7 mouse cellular contexts compared by ENCODE assay signal in genomic region chr15:97992027-97992711, GRCm38 (mm10). TPM values are rescaled to one million over a fixed set of nuclear protein-coding genes. Genes with fewer than 3 reads are reported as not detected.
A peak's percentile ranks its signal among the peaks of the same experiment; 100 is the strongest.
DNase-seq lines count a peak whose midpoint lies in the region; ATAC-seq lines count a peak whose summit lies in the region.

No protein-coding gene starts in this region.

- no peak overlapping the region for H3K4me2 ChIP-seq in lung, embryonic 15.5 days
- H3K4me2 ChIP-seq in embryonic facial prominence, embryonic 13.5 days: peak overlapping the region; percentile 61
- H3K4me2 ChIP-seq in limb, embryonic 11.5 days (ENCODE audit: low read depth, severe bottlenecking): no peak overlapping the region; the same call in 1 of the 2 replicates
- H3K4me2 ChIP-seq in stomach, embryonic 14.5 days (replicated peaks; ENCODE audit: low read depth, low read length): peak overlapping the region; percentile 48; the same call in 1 of the 2 replicates

- no peak overlapping the region for H3K4me3 ChIP-seq in lung, embryonic 15.5 days
- no peak overlapping the region for H3K4me3 ChIP-seq in embryonic facial prominence, embryonic 13.5 days
- no peak overlapping the region for H3K4me3 ChIP-seq in limb, embryonic 11.5 days (ENCODE audit: low read depth, low read length)
- H3K4me3 ChIP-seq in stomach, embryonic 14.5 days (ENCODE audit: low read depth, low read length): no peak overlapping the region

- ATAC-seq in lung, embryonic 15.5 days (ENCODE audit: borderline replicate concordance, extremely low read depth, low FRiP score, low TSS enrichment): no peak
- peak; percentile 5; the same call in 1 of the 2 replicates for ATAC-seq in embryonic facial prominence, embryonic 13.5 days (ENCODE audit: insufficient number of reproducible peaks, insufficient read depth, low FRiP score, low TSS enrichment, low read depth)
- no peak for ATAC-seq in limb, embryonic 11.5 days (ENCODE audit: insufficient number of reproducible peaks, low FRiP score, low TSS enrichment, low read depth)
- ATAC-seq in stomach, embryonic 14.5 days (ENCODE audit: insufficient number of reproducible peaks, insufficient read depth, low FRiP score, low read depth): 0 out of 2 replicates have a peak, but pooled peaks have one; percentile 0

- 0 out of 2 replicates have a peak, but pooled peaks cover 9% of the 10 kb centered on the region for H3K27me3 ChIP-seq in lung, embryonic 15.5 days
- no peaks in the 10 kb centered on the region for H3K27me3 ChIP-seq in embryonic facial prominence, embryonic 13.5 days
- H3K27me3 ChIP-seq in limb, embryonic 11.5 days (ENCODE audit: control insufficient read depth, insufficient read depth, low read length): no peaks in the 10 kb centered on the region
- no peaks in the 10 kb centered on the region for H3K27me3 ChIP-seq in stomach, embryonic 14.5 days (ENCODE audit: control insufficient read depth, insufficient read depth, low read length)

- peaks cover 39% of the 10 kb centered on the region for H3K4me1 ChIP-seq in lung, embryonic 15.5 days
- peaks cover 48% of the 10 kb centered on the region for H3K4me1 ChIP-seq in embryonic facial prominence, embryonic 13.5 days
- H3K4me1 ChIP-seq in limb, embryonic 11.5 days (ENCODE audit: control insufficient read depth, insufficient read depth, low read length): peaks cover 42% of the 10 kb centered on the region
- H3K4me1 ChIP-seq in stomach, embryonic 14.5 days (ENCODE audit: control insufficient read depth, insufficient read depth, low read length): peaks cover 15% of the 10 kb centered on the region

- no peak for DNase-seq in lung, postnatal 14 days
- no peak for DNase-seq in limb, embryonic 11.5 days (ENCODE audit: low spot score)
- DNase-seq in right cerebral cortex, postnatal 10 days (ENCODE audit: low spot score in 2 of 2): no peak
- DNase-seq in urinary bladder, postnatal 10 days (ENCODE audit: low spot score): no peak

- H3K9me3 ChIP-seq in lung, embryonic 15.5 days: no peaks in the 10 kb centered on the region
- H3K9me3 ChIP-seq in embryonic facial prominence, embryonic 13.5 days: no peaks in the 10 kb centered on the region
- H3K9me3 ChIP-seq in limb, embryonic 11.5 days (ENCODE audit: control insufficient read depth, low read length): no peaks in the 10 kb centered on the region
- H3K9me3 ChIP-seq in stomach, embryonic 14.5 days (ENCODE audit: control insufficient read depth, low read depth, low read length): no peaks in the 10 kb centered on the region

- H3K9ac ChIP-seq in lung, embryonic 15.5 days: peak overlapping the region; percentile 21; the same call in 1 of the 2 replicates
- H3K9ac ChIP-seq in embryonic facial prominence, embryonic 13.5 days: peak overlapping the region; percentile 65
- H3K9ac ChIP-seq in limb, embryonic 11.5 days (ENCODE audit: low read length): peak overlapping the region; percentile 57
- no peak overlapping the region; the same call in 1 of the 2 replicates for H3K9ac ChIP-seq in stomach, embryonic 14.5 days (replicated peaks; ENCODE audit: low read depth, low read length)

- no peaks in the 10 kb centered on the region for H3K36me3 ChIP-seq in lung, embryonic 15.5 days
- H3K36me3 ChIP-seq in embryonic facial prominence, embryonic 13.5 days: peaks cover 62% of the 10 kb centered on the region
- H3K36me3 ChIP-seq in limb, embryonic 11.5 days (ENCODE audit: control insufficient read depth, insufficient read depth, low read length): peaks cover 7% of the 10 kb centered on the region; the same call in 1 of the 2 replicates
- H3K36me3 ChIP-seq in stomach, embryonic 14.5 days (ENCODE audit: control insufficient read depth, insufficient read depth, low read length): no peaks in the 10 kb centered on the region

- H3K27ac ChIP-seq in lung, embryonic 15.5 days: peak overlapping the region; percentile 48
- peak overlapping the region; percentile 93 for H3K27ac ChIP-seq in embryonic facial prominence, embryonic 13.5 days
- peak overlapping the region; percentile 86 for H3K27ac ChIP-seq in limb, embryonic 11.5 days (replicated peaks; ENCODE audit: low read depth, low read length)
- peak overlapping the region; percentile 81 for H3K27ac ChIP-seq in stomach, embryonic 14.5 days (ENCODE audit: low read length)

- 61% methylated on average over 13 of the region's 13 CpGs for WGBS in lung, embryonic 15.5 days
- 38% methylated on average over 13 of the region's 13 CpGs for WGBS in embryonic facial prominence, embryonic 13.5 days
- 44% methylated on average over 13 of the region's 13 CpGs for WGBS in limb, embryonic 11.5 days
- 55% methylated on average over 13 of the region's 13 CpGs for WGBS in stomach, embryonic 14.5 days

RNA-seq across cellular contexts. Expression of gene Col2a1, which starts 12.3 kb away (rescaled TPM):
- 19.1 and 20.1 TPM in 2 replicates for polyA plus RNA-seq in lung, embryonic 15.5 days (2015; fragmentation: Nextera tagmentation; extraction: Ambion mirVana)
- polyA plus RNA-seq in embryonic facial prominence, embryonic 13.5 days (2015; fragmentation: Nextera tagmentation; extraction: Ambion mirVana): 306 and 385 TPM in 2 replicates
- polyA plus RNA-seq in limb, embryonic 11.5 days (2014; fragmentation: Nextera tagmentation; extraction: Ambion mirVana): 237 and 243 TPM in 2 replicates
- 2.5 and 3.1 TPM in 2 replicates for polyA plus RNA-seq in stomach, embryonic 14.5 days (2014; fragmentation: Nextera tagmentation; extraction: Ambion mirVana)

RNA-seq across cellular contexts. Expression of gene Tmem106c, which starts 28.2 kb away (rescaled TPM):
- polyA plus RNA-seq in lung, embryonic 15.5 days (2015; fragmentation: Nextera tagmentation; extraction: Ambion mirVana): 41.4 and 45.7 TPM in 2 replicates
- 37.8 and 38.7 TPM in 2 replicates for polyA plus RNA-seq in embryonic facial prominence, embryonic 13.5 days (2015; fragmentation: Nextera tagmentation; extraction: Ambion mirVana)
- 34.7 and 36.8 TPM in 2 replicates for polyA plus RNA-seq in limb, embryonic 11.5 days (2014; fragmentation: Nextera tagmentation; extraction: Ambion mirVana)
- 37.2 and 43.0 TPM in 2 replicates for polyA plus RNA-seq in stomach, embryonic 14.5 days (2014; fragmentation: Nextera tagmentation; extraction: Ambion mirVana)

Comparison
In these comparisons a context has a peak if more than half of its experiments do, and no peak if none do; other contexts are left out.
1. ATAC-seq: peak in embryonic facial prominence, embryonic 13.5 days (single experiment) and stomach, embryonic 14.5 days (single experiment); none in lung, embryonic 15.5 days (single experiment) and limb, embryonic 11.5 days (single experiment).
2. H3K4me2 ChIP-seq: peak in embryonic facial prominence, embryonic 13.5 days (single experiment) and stomach, embryonic 14.5 days (single experiment); none in lung, embryonic 15.5 days (single experiment) and limb, embryonic 11.5 days (single experiment).
3. RNA of gene Col2a1, which starts 12.3 kb away (polyA plus RNA-seq): 306 to 385 TPM in embryonic facial prominence, embryonic 13.5 days and 237 to 243 TPM in limb, embryonic 11.5 days; 19.1 to 20.1 TPM in lung, embryonic 15.5 days and 2.5 to 3.1 TPM in stomach, embryonic 14.5 days; every median in the first group is over 10 times any median in the second.
4. Peak in every context shown above with its lines, with median percentiles within 50 percentile points of each other: H3K27ac ChIP-seq.